Comparison of ENCODE assay signal across 7 mouse cellular contexts in the genomic region with DNA sequence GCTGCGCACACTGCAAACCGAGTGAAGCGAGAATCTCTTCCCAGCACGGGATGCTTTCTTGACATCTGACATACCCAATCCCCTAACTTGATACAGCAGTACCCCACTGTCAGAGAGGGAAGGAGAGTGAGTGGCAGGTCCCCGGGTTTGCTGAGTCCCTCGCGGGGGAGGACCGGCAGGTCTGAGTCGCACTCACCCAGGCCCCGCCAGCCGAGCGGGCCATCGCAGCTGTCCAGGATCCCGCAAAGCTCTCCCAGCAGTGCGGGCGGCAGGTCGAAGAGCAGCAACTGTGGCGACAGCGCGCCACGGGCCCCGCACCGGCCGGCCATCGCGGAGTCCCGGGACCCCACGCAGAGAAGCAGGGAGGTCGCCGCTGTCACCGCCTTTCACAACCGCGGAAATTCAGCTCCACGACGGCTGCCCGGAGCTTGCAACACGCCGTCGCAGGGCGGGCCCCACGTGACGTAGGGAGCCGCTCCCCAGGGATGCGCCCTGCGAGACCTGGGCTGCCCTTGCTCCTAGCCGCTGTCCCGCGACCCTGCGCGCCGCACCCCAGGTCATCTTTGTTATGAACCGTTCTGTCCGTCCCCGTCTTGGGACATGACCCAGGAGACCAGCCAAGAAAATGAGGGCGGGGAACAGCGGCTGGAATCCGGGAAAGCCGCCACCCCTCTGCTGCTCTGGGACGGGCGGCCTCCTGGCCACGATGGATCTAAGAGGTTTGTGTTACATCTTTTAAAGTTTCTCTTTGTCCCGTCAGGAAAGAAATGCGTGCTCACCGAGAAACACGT. TPM values are rescaled to one million over a fixed set of nuclear protein-coding genes. Genes with fewer than 3 reads are reported as not detected.
DNase-seq lines count a peak whose midpoint lies in the region; ATAC-seq and TF ChIP-seq lines count a peak whose summit lies in the region.

Gene Tmbim4, plus strand, starts transcription at position 460 of the 791 bp plus-strand sequence.

- H3K4me3 ChIP-seq in cortical plate, adult 2 months (ENCODE audit: insufficient read depth, low read length): peak within 1 kb of the TSS; percentile 18
- peak within 1 kb of the TSS; percentile 52 for H3K4me3 ChIP-seq in intestine, embryonic 15.5 days (replicated peaks)
- peak within 1 kb of the TSS; percentile 65 for H3K4me3 ChIP-seq in limb, embryonic 10.5 days
- H3K4me3 ChIP-seq in midbrain, embryonic 11.5 days (ENCODE audit: low read depth, low read length): peak within 1 kb of the TSS; percentile 51

- peak; percentile 80 for ATAC-seq in intestine, embryonic 15.5 days
- ATAC-seq in midbrain, embryonic 11.5 days (ENCODE audit: low FRiP score): peak; percentile 79

- H3K4me1 ChIP-seq in cortical plate, adult 2 months (ENCODE audit: control insufficient read depth, insufficient read depth, low read length): no peaks in the 10 kb centered on the region
- 0 out of 2 replicates have a peak, but pooled peaks cover 5% of the 10 kb centered on the region for H3K4me1 ChIP-seq in intestine, embryonic 15.5 days (replicated peaks)
- H3K4me1 ChIP-seq in limb, embryonic 10.5 days: peaks cover 11% of the 10 kb centered on the region
- 0 out of 2 replicates have a peak, but pooled peaks cover 5% of the 10 kb centered on the region for H3K4me1 ChIP-seq in midbrain, embryonic 11.5 days (ENCODE audit: control insufficient read depth, insufficient read depth, low read length)

- peak; percentile 44 for DNase-seq in T-cell, adult 2 months (ENCODE audit: low spot score)
- peak; percentile 52 to 74 for DNase-seq in gastrocnemius, postnatal 4 days (ENCODE audit: low spot score in 2 of 2)
- DNase-seq in limb, embryonic 10.5 days (ENCODE audit: low spot score): peak; percentile 73
- DNase-seq in midbrain, embryonic 11.5 days (ENCODE audit: low spot score, missing footprints): peak; percentile 93
- peak; percentile 81 to 85 for DNase-seq in spleen, adult 18-20 months

- no peak for TF ChIP-seq POLR2A in cortical plate, adult 2 months (IDR thresholded peaks at IDR 0.05; ENCODE audit: extremely low read depth, insufficient read depth, low read length)

- H3K9me3 ChIP-seq in intestine, embryonic 15.5 days: no peaks in the 10 kb centered on the region
- H3K9me3 ChIP-seq in limb, embryonic 10.5 days (replicated peaks): no peaks in the 10 kb centered on the region
- no peaks in the 10 kb centered on the region for H3K9me3 ChIP-seq in midbrain, embryonic 11.5 days (ENCODE audit: control insufficient read depth, low read length)

- 2% methylated on average over 58 of the region's 65 CpGs for WGBS in intestine, embryonic 15.5 days
- WGBS in limb, embryonic 10.5 days: 2% methylated on average over 65 of the region's 65 CpGs
- WGBS in midbrain, embryonic 11.5 days: under 1% methylated on average over 64 of the region's 65 CpGs

- H3K9ac ChIP-seq in intestine, embryonic 15.5 days: peak within 1 kb of the TSS; percentile 51
- peak within 1 kb of the TSS; percentile 54 for H3K9ac ChIP-seq in midbrain, embryonic 11.5 days (ENCODE audit: low read length)

- H3K27me3 ChIP-seq in intestine, embryonic 15.5 days (replicated peaks): peaks cover 9% of the 10 kb centered on the region
- peaks cover 26% of the 10 kb centered on the region for H3K27me3 ChIP-seq in limb, embryonic 10.5 days (ENCODE audit: low read depth, poor library complexity, severe bottlenecking)
- H3K27me3 ChIP-seq in midbrain, embryonic 11.5 days (ENCODE audit: control insufficient read depth, insufficient read depth, low read length): peaks cover 12% of the 10 kb centered on the region

- no peak within 1 kb of the TSS for H3K27ac ChIP-seq in cortical plate, adult 2 months (ENCODE audit: insufficient read depth, low read length)
- H3K27ac ChIP-seq in intestine, embryonic 15.5 days: no peak within 1 kb of the TSS
- peak within 1 kb of the TSS; percentile 75 for H3K27ac ChIP-seq in limb, embryonic 10.5 days
- no peak within 1 kb of the TSS for H3K27ac ChIP-seq in midbrain, embryonic 11.5 days (ENCODE audit: low read depth, low read length)

- no peaks in the 10 kb centered on the region for H3K36me3 ChIP-seq in intestine, embryonic 15.5 days
- no peaks in the 10 kb centered on the region for H3K36me3 ChIP-seq in limb, embryonic 10.5 days
- no peaks in the 10 kb centered on the region for H3K36me3 ChIP-seq in midbrain, embryonic 11.5 days (ENCODE audit: control insufficient read depth, insufficient read depth, low read length)

- H3K4me2 ChIP-seq in intestine, embryonic 15.5 days (replicated peaks): peak within 1 kb of the TSS; percentile 99
- H3K4me2 ChIP-seq in midbrain, embryonic 11.5 days: peak within 1 kb of the TSS; percentile 79

- no peak for TF ChIP-seq CTCF in cortical plate, adult 2 months (IDR thresholded peaks at IDR 0.05; ENCODE audit: extremely low read depth, insufficient read depth, low read length)

RNA-seq across cellular contexts. Expression of gene Tmbim4, which starts in this region (rescaled TPM):
- 96.7 and 102 TPM in 2 replicates for polyA plus RNA-seq in cortical plate, adult 2 months (2012; rRNA removed)
- total RNA-seq in gastrocnemius, postnatal 4 days (2021): 10 to 100 TPM; 67.2 to 69.4 TPM
- polyA plus RNA-seq in intestine, embryonic 15.5 days (2015; fragmentation: Nextera tagmentation; extraction: Ambion mirVana): 117 and 131 TPM in 2 replicates
- polyA plus RNA-seq in limb, embryonic 10.5 days (2016; fragmentation: Nextera tagmentation; extraction: Ambion mirVana): 74.3 and 77.6 TPM in 2 replicates
- polyA plus RNA-seq in midbrain, embryonic 11.5 days (2014; fragmentation: Nextera tagmentation; extraction: Ambion mirVana): 83.1 and 88.4 TPM in 2 replicates
